Mouse (Mus musculus): Measurements from ENCODE around the gene Prkcz.

DNA sequence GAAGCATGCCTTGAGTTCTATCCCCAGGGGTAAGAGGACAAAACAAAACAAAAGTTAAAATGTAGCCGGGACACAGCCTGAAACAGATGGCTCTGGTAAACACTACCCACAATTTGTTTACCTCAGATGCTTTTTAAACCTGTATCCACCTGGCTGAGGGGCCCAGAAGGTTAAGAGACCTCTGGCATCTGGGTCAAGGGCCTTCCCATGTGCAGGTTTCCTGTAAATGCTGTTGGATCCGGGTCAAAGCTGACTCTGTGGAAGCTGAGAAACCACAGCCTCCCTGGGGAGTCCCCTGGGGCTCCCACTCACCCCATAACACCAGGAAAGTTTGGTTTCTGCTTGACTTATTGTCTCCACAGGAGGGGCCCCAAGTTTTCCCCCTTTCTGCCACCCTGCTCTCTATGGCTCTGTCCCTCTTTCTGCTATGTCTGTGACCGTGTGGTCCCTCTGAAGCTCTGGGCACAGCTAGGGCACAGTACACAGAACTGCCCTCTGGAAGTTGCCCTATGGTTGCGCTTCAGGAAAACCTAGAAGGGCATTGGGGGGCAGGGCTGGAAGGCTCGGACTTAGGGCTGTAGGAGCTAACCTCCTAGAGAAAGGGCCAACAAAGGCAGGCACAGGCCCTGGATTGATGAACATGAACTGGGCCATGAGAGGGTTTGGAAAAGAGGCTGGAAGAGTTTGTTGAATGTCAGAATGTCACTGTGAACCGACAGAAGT is 115.2 kb downstream of the Prkcz start:
- TF ChIP-seq CTCF (IDR thresholded peaks at IDR 0.05; ENCODE audit: insufficient read depth, low read length) (no peak), POLR2A (IDR thresholded peaks at IDR 0.05; ENCODE audit: borderline replicate concordance, extremely low read depth, low read depth, low read length) (no peak)
